Mouse (Mus musculus) CD8-positive naive resting alpha-beta T cell, adult 57 days (primary cell): Measurements from ENCODE around the gene Camkv. TPM values are rescaled to one million over a fixed set of nuclear protein-coding genes. Genes with fewer than 3 reads are reported as not detected.

Experiments used
- total RNA-seq: library from RNA; stranded (reverse); gene quantifications from one replicate; pipeline ENCODE4 v1.2.4, GENCODE M21; 2023

The Camkv gene
- total RNA-seq = not detected

GRCm38 (mm10) chr9:107935374-107935773, at the start of gene Camkv:
Camkv (plus strand) TSS chr9:107935674.

DNA sequence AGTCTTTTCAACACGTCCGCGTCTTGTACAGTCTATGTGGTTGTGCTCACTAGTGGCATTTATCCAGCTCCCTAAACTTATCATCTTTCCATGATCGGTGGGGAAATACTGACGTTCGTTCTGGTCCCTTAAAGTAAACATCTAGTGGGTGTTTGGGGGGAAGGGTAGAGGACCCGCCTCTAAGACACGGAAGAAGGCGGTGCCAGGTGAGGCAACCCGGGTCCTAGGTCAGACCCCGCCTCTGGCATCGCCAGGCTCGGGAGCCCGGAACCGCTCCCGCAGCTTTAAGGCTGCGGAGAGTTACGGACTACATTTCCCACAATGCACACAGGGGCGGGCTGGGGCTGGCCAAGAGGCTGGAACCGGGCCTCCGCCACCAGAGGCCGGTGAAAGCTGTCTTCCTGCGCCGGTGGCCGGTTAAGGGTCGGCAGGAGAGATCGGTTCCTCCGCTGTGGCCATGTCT, 47.6 kb upstream of the Camkv start, which contains the start of gene Mon1a:
Mon1a (plus strand) TSS at position 348 of the 463 bp plus-strand sequence.

DNA sequence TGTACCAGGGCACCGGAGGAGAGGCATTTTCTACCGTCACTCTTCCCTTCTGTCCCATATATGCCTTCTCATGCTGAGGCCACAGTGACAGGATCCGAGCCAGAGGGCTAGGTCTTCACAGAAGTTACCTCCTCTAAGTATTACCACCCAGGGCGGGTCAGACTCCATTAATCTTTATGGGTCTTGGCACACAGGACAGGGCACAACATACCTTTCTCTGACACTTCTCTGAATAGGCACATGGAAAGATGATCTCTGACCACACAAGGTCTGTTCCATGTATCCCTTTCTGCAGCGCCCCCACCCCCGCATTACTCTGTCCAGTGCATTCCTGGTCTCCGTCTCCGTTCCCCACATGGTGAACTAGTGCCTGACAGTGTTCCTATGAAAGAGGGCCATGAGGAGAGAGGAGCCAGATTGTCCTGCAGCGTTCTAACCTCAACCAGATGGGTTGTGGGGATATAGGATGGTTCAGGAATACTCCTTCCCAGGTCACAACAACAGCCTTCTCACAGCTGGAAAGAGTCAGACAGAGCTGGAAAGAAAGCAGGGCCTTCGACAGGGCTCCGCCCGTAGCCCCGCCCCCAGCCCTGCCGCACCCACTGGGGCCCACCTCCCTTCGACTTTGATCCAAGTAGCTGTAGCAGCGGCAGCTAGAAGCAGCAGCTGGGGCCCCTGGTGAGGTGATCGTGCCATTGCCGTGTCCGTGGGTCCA, 29.1 kb upstream of the Camkv start, which contains the start of gene Mst1r:
Mst1r (plus strand) TSS at position 622 of the 715 bp plus-strand sequence.

GRCm38 (mm10) chr9:107928169-107928568, 7.3 kb upstream of the Camkv start, which contains the start of gene Actl11:
Actl11 (plus strand) TSS chr9:107928469.

DNA sequence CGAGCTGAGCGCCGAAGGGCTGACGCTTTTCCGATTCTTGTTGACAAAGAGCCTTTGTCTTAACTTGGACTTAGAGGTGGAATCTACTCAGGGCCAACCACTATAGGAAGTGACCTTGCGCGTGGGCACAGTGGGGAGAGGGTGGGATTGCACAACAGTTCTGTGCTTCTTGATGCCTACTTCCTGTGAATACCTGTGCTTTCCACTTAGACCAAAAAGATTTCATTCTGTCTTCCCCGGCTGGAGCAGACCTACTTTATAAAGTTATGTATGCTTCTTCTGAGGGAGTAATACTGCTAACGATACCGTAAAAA, 14.4 kb downstream of the Camkv start, which contains the start of gene Traip:
Traip (plus strand) TSS at position 215 of the 314 bp plus-strand sequence.

DNA sequence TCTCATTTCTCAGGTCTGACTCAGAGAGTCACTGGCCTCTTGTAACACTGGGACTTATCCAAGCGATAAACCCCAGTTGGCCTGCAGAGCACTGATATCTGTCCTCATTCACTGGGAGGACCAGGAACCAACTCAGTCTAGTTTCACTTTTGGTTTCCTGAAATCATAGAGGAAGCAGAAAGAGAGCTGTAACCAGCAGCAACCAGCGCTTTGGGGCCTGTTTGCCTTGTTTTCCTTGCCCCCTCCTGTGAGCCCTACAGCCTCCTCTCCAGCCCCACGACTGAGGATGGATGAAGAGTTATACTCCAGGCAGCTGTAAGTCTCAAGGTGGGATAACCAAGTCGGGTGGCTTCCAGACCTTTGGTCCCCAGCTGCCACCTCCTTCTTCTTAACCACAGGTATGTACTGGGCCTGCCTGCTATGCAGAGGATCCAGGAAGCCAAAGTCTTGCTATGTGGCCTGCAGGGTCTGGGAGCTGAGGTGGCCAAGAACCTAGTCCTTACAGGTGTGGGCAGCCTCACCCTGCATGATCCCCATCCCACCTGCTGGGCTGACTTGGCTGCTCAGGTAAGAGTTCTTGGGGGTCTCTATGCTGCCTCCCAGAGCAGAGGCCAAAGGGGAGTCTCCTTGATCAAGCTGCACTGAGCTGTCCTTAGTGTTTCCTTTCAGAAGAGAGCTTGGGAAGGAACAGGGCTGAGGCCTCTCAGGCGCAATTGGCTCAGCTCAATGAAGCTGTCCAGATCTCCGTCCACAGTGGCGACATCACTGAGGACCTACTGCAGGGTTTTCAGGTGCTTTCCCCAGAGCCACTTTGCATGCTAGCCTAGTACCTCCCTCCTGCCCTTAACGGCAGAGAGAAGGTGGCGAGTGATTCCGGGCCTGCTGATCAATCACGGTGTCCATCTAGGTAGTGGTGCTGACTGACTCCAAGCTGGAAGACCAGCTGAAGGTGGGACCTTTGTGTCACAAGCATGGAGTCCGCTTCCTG, 40.2 kb downstream of the Camkv start, which contains the start of gene Uba7:
Uba7 (plus strand) TSS at position 107 of the 988 bp plus-strand sequence.

DNA sequence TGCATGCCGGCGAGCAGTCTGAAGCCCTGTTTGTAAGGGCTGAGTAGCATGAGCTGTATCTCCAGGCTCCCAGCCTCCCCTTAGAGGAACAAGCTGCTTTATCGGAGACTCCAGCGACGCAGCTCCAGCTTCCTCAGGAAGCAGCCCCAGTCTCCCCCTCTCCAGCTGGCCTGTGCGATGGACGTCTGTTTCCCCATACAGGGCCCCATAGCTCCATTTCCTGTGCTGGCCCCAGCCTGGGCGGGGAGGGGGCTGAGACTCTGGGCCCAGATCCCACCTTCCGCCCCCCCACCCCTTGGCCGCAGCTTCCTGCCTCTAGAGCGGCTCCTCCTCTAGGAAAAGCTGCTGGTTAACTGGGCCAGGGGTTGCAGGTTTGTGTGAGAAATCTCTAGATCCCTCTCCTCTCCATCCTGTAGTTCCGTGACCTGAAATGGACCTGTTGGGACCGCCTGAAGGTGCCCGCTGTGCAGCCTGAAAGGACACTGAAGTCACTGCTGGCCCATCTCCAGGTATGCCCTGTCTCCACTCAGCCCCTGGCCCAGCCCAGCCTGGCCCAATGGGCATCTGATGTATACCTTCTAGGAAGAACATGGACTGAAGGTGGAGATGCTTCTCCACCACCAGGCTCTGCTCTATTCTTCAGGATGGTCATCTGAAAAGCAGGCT, 47.3 kb downstream of the Camkv start, which contains the start of gene Gm20661:
Gm20661 (plus strand) TSS at position 378 of the 666 bp plus-strand sequence.

DNA sequence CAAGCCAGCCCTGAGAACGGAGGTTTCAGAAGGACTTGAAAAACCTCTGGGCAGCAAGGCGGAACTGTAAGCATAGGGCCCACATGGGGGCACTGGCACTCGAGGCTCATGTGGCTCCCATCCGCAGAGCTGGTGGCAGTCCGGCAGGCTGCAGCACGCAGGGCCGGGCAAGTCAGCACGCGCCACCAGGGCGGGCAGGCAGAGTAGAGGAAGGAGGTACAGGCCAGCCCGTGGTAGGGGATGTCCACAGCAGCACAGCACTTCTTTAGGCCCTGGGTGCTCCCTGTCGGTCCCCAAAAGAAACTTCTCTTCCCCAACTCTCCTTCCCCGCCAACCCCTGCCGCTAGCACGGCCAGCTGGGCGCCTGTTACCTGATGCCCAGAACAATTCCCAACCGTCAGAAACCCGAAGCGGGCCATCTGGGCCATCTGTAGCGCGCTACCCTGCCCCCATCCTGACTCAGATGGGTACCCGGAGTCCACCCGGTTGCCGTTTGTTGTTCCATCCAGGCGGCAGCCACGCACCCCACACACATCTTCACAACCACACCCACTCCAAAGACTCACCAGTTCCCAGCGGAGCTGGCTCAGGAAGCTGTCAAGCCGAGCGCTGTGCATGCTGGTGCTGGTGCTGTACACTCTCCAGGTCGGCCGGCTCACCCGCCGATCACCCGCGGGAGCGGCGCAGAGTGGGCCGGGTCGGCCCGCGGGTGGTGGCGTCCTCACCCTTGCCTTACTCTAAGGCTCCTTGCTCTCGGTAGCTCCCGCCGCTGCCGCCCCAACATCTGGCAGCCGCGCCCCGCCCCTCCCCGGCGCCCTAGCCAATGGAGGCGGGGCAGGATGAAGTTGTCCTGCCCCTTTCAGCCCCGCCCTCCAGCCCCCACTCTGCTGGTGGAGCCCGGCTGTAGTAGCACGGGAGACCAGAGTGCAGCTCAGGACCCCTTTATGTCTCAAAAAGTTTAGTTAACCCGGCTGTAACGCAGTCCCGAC, 50.0 kb downstream of the Camkv start, which contains the start of gene Inka1:
Inka1 (minus strand) TSS at position 749 of the 989 bp plus-strand sequence.

DNA sequence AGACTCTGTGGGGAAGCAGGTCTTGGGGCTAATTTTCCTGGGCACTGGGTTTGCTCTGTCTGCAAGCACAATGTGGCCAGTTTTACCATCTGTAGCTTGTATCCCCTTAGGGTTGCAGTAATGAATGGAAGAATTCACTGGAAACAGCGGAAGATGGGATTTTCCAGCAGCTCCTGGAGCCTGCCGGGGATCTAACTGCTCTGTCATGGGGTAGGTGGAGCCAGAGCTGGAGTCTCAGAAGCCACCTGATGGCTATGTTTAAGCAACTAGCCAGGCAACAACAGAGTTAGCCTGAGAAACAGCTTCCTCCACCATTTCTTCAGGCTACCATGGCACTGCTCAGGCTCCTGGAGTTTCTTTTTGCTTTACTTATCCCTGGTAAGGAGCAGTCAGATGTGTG, 56.7 kb downstream of the Camkv start, which contains the start of gene Cdhr4:
Cdhr4 (plus strand) TSS at position 301 of the 400 bp plus-strand sequence.

DNA sequence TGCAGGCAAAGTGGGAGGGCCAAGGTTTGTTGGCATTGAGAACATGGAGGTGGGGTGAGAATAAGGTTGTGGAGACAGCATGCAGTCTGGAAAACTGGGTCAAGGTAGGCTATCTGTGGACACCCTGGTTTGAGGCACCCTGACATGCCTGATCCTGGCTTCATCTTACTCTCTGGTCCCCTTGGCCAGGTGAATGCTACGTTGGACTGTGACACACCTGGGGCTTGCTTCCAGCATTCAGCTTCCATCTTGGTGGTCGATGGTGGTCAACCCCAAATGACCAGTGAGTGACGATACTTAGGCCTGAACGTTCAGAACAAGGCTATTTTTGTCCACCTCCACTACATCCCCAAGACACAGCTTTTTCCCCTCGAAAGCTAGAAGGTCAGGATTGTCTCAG, 60.6 kb downstream of the Camkv start, which contains the start of gene Gm20662:
Gm20662 (plus strand) TSS at position 301 of the 400 bp plus-strand sequence.

Other genes starting within 250 kb of the Camkv start
- 0.86 TPM for gene Sema3f, start 225.2 kb upstream of the Camkv start, total RNA-seq
- gene Rbm5, start 164.7 kb upstream of the Camkv start, total RNA-seq = 256 TPM
- 129 TPM for gene Rbm6, start 62.4 kb upstream of the Camkv start, total RNA-seq
- gene Mon1a, start 47.5 kb upstream of the Camkv start, total RNA-seq = 16.2 TPM
- 0.15 TPM for gene Mst1r, start 28.8 kb upstream of the Camkv start, total RNA-seq
- not detected for gene Actl11, start 7.2 kb upstream of the Camkv start, total RNA-seq
- gene Traip, start 14.5 kb downstream of the Camkv start, total RNA-seq = 5.8 TPM
- 196 TPM for gene Uba7, start 39.8 kb downstream of the Camkv start, total RNA-seq
- 1.4 TPM for gene Gm20661, start 47.4 kb downstream of the Camkv start, total RNA-seq
- gene Inka1, start 50.2 kb downstream of the Camkv start, total RNA-seq = not detected
- 2.4 TPM for gene Cdhr4, start 56.8 kb downstream of the Camkv start, total RNA-seq
- 1.9 TPM for gene Gm20662, start 60.7 kb downstream of the Camkv start, total RNA-seq
- 145 TPM for gene Ip6k1, start 66.8 kb downstream of the Camkv start, total RNA-seq
- gene Gmppb, start 113.6 kb downstream of the Camkv start, total RNA-seq = 21.2 TPM
- gene Amigo3, start 117.5 kb downstream of the Camkv start, total RNA-seq = 7.0 TPM
- gene Mst1, start 144.8 kb downstream of the Camkv start, total RNA-seq = 0.52 TPM
- gene Rnf123, start 147.7 kb downstream of the Camkv start, total RNA-seq = 181 TPM
- 111 TPM for gene Apeh, start 158.9 kb downstream of the Camkv start, total RNA-seq